Mouse (Mus musculus) lung, postnatal 4 days (tissue): Measurements from ENCODE around the gene Nop16.

ENCODE experiments used
- DNase-seq, 2 experiments: peaks; one replicate each; pipeline ENCODE4 v3.0.0; 2021

Gene Nop16

DNA sequence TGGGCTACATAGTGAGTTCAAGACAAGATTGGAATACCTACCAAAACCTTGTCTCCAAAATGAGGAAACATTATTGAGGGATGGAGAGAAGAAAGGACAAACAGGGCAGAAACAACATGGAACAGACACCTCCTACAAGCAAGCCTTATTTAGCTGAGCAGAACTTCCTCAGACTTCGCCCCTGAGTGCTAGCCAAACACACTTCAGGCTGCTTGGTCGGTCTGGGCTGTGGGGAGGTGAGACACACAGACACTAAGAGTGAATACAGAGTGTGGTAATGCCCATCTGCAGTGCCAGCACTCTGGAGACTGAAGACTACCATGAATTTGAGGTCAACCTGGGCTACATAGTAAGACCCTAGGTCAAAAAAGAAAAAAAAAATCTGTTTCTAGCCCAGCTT lies 30.2 kb downstream of the Nop16 start:
- DNase-seq, result no peak

DNA sequence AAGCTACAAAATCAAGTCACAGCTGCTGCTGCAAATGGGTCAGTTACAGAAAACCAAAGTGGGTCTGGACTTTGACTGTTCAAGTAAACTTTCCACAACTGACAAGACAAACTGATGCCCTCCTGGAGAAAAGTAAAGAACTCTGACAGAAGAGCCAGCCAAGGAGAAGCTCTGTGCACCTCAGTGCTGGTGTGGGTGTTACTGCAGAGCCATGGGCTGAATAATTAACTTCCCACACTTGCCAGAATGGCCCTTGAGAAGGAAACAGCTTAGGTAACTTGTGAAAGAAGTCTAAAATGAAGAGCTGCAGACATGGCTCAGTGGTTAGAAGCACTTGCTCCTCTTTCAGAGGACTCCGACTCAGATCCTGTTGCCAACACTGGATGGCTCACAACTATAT lies 32.2 kb downstream of the Nop16 start:
- no peak for DNase-seq

DNA sequence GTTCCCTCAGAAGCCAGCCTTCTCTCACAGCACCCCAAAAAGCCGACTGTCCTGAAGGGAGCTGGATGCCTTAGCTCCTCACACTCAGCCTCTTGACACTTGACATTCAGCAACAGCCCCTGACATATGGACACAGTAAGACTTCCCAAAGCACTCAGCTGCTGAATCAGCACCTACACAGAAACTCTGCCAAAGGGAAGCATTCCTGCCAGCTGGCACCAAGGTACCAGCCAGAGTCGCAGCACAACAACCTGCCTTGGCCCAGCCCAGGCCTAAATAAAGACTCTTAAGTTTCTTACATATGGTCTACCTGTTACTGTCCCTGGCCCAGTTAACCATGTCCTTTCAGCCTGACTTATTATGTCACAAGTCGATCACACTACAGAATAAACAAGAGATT lies 33.1 kb downstream of the Nop16 start:
- no peak for DNase-seq

DNA sequence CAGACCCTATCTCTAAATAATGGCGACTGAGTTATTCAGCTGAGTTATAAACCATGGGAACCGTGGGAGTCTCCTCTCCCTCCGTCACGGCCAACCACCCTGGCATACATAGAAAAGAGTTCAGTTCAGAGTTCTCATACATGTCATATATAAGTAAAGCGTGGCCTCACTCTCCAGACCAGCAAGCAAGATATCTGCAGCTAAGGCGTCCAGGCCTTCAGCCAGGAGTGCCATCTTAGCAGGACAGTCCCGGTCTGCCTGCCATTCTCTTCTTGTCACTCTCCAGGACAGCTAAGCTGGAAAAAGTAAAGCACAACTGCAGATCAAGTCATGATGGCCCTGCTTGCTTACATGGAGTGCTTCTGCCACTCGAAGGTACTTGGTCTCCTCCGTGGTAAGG lies 33.7 kb downstream of the Nop16 start:
- DNase-seq, result no peak

DNA sequence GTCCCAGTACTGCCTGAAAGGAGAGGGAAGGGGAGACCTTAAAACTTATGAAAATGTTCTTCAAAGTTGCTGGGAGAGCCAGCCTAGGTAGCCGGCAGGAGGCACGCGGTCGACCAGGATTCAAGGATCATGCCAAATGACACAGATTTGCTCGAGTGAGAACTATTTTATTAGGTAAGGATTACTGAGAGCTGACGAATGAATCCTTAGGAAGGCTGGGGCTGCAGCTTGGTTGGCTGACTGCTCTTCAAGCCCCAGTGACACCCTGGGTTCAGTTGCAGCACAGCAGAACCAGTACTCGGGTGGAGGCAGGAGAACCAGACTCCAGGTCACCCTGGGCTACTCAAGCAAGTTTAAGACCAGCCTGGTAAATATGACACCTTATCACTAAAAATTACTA lies 41.9 kb downstream of the Nop16 start:
- DNase-seq, result no peak
